Mouse (Mus musculus) cerebellum, adult 2 months (tissue): ENCODE data around the gene Prr13.

Source experiments
- CTCF ChIP-seq: fragments of 200-500 bp; IDR thresholded peaks from 2 replicates; pipeline ENCODE4 v1.5.1; 2011; ENCODE audit warnings: low read depth, mild to moderate bottlenecking, control low read depth, low read length, moderate library complexity, borderline replicate concordance; ENCODE audit not compliant: insufficient read depth
- POLR2A ChIP-seq: fragments of 200-500 bp; IDR thresholded peaks from 2 replicates; pipeline ENCODE4 v1.6.1; 2011; ENCODE audit warnings: low read length, control low read depth, borderline replicate concordance; ENCODE audit not compliant: insufficient read depth

DNA sequence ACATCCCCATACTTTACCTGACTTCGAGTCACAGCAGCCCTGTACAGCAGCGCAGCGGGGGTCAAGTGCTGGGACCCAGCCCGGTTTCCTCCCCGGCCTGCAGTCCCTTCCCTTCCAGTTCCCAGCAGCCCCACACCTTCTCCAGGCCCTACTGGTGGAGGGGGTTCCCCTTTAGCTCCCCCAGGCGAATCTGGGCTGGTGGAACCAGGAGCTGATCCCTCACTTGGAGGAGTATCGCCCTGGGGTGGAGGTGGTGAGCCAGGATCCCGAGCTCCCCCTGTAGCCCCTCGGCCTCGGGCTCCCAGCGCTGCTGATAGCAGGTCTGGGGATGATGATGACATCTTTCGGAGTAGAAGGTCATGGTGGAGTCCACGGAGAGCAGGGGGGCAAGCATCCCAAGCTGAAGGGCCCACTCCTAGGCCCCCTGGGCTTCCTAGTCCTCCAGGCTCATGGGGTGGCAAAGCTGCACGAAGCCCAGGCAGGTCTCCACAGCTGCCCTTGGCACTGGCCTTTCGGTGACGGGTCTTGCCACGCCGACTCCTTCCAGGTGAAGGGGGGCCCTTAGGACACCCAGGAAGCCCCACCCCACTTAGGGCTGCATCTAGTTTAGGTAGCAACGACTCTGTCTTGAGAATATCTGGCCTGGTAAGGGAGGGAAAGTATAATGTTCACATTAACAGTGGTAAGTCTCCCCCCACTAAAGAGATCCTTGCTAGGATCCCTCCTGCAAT lies 42.4 kb downstream of the Prr13 start:
- no peak for TF ChIP-seq CTCF
- TF ChIP-seq POLR2A = no peak
